Comparison of ENCODE assay signal across 8 mouse cellular contexts in genomic region chr3:34664636-34665531, GRCm38 (mm10). TPM values are rescaled to one million over a fixed set of nuclear protein-coding genes. Genes with fewer than 3 reads are reported as not detected.
DNase-seq lines count a peak whose midpoint lies in the region; ATAC-seq and TF ChIP-seq lines count a peak whose summit lies in the region.

No protein-coding gene starts in this region.

- no peak for TF ChIP-seq POLR2A in kidney, adult 2 months (IDR thresholded peaks at IDR 0.05; ENCODE audit: low read depth, low read length)

- ATAC-seq in hindbrain, embryonic 14.5 days (ENCODE audit: low FRiP score), result no peak
- ATAC-seq in midbrain, embryonic 16.5 days, result no peak
- ATAC-seq in CD4-positive, CD25-positive, alpha-beta regulatory T cell, adult 4 months, result no peak

- no peak overlapping the region for H3K27ac ChIP-seq in kidney, adult 2 months (ENCODE audit: insufficient read depth, low read depth, low read length)
- peak overlapping the region; percentile 90 for H3K27ac ChIP-seq in hindbrain, embryonic 14.5 days
- H3K27ac ChIP-seq in midbrain, embryonic 16.5 days (ENCODE audit: low read length), result peak overlapping the region; percentile 91

- 4% methylated on average over 31 of the region's 31 CpGs for WGBS in kidney, adult 2 months
- WGBS in hindbrain, embryonic 14.5 days, result 1% methylated on average over 31 of the region's 31 CpGs
- WGBS in midbrain, embryonic 16.5 days, result 2% methylated on average over 31 of the region's 31 CpGs

- H3K4me3 ChIP-seq in kidney, adult 2 months (ENCODE audit: insufficient read depth, low read depth, low read length), result peak overlapping the region; percentile 12
- peak overlapping the region; percentile 29 for H3K4me3 ChIP-seq in hindbrain, embryonic 14.5 days (replicated peaks; ENCODE audit: low read length)
- peak overlapping the region; percentile 39 for H3K4me3 ChIP-seq in midbrain, embryonic 16.5 days (ENCODE audit: low read depth, low read length)

- TF ChIP-seq CTCF in kidney, adult 2 months (conservative IDR thresholded peaks at IDR 0.05; ENCODE audit: insufficient read depth, insufficient read length, low read depth, low read length), result no peak

- H3K9me3 ChIP-seq in hindbrain, embryonic 14.5 days (ENCODE audit: control insufficient read depth, low read length), result no peaks in the 10 kb centered on the region
- no peaks in the 10 kb centered on the region for H3K9me3 ChIP-seq in midbrain, embryonic 16.5 days (replicated peaks; ENCODE audit: control insufficient read depth, low read length, poor library complexity, severe bottlenecking)

- H3K9ac ChIP-seq in hindbrain, embryonic 14.5 days, result peak overlapping the region; percentile 61
- H3K9ac ChIP-seq in midbrain, embryonic 16.5 days (ENCODE audit: low read depth, low read length), result peak overlapping the region; percentile 65

- no peak for DNase-seq in kidney, adult 2 months
- no peak for DNase-seq in kidney, postnatal 36 days
- peak; percentile 78 for DNase-seq in embryo, embryonic 10 days (ENCODE audit: low spot score)
- DNase-seq in hindbrain, embryonic 14.5 days (ENCODE audit: low spot score), result no peak
- DNase-seq in adrenal gland, postnatal 10 days, result no peak
- DNase-seq in spleen, postnatal 14 days (ENCODE audit: low spot score in 2 of 2), result no peak

- peak overlapping the region; percentile 69 for H3K4me2 ChIP-seq in hindbrain, embryonic 14.5 days (replicated peaks)
- H3K4me2 ChIP-seq in midbrain, embryonic 16.5 days (ENCODE audit: low read length), result peak overlapping the region; percentile 69

- H3K36me3 ChIP-seq in kidney, adult 2 months (ENCODE audit: control insufficient read depth, insufficient read depth, low read length), result no peaks in the 10 kb centered on the region
- H3K36me3 ChIP-seq in hindbrain, embryonic 14.5 days (replicated peaks; ENCODE audit: control insufficient read depth, insufficient read depth), result no peaks in the 10 kb centered on the region
- no peaks in the 10 kb centered on the region for H3K36me3 ChIP-seq in midbrain, embryonic 16.5 days (ENCODE audit: control insufficient read depth, insufficient read depth, low read length)

- H3K4me1 ChIP-seq in kidney, adult 2 months (ENCODE audit: control insufficient read depth, insufficient read depth, low read length), result no peaks in the 10 kb centered on the region
- H3K4me1 ChIP-seq in hindbrain, embryonic 14.5 days (replicated peaks; ENCODE audit: control insufficient read depth, insufficient read depth, low read length), result peaks cover 5% of the 10 kb centered on the region
- peaks cover 25% of the 10 kb centered on the region for H3K4me1 ChIP-seq in midbrain, embryonic 16.5 days (ENCODE audit: control insufficient read depth, insufficient read depth, low read length)

- H3K27me3 ChIP-seq in kidney, adult 2 months (replicated peaks; ENCODE audit: control insufficient read depth, insufficient read depth, low read length), result peaks cover 10% of the 10 kb centered on the region
- peaks cover 56% of the 10 kb centered on the region for H3K27me3 ChIP-seq in hindbrain, embryonic 14.5 days (ENCODE audit: control insufficient read depth, insufficient read depth, low read length)
- H3K27me3 ChIP-seq in midbrain, embryonic 16.5 days (ENCODE audit: control insufficient read depth, insufficient read depth, low read depth, low read length), result peaks cover 23% of the 10 kb centered on the region

RNA-seq across cellular contexts. Expression of gene Sox2, which starts 14.7 kb away (rescaled TPM):
- 0.03 TPM in 1 of 2 replicates, not detected in the other for polyA plus RNA-seq in kidney, adult 2 months (2012; rRNA removed)
- polyA plus RNA-seq in hindbrain, embryonic 14.5 days (2014; fragmentation: Nextera tagmentation; extraction: Ambion mirVana), result 18.0 and 19.8 TPM in 2 replicates
- polyA plus RNA-seq in midbrain, embryonic 16.5 days (2015; fragmentation: Nextera tagmentation; extraction: Ambion mirVana), result 14.3 and 22.2 TPM in 2 replicates
- under 1 TPM; 0.45 TPM for total RNA-seq in adrenal gland, postnatal 10 days (2021)
- not detected for polyA plus RNA-seq in CD4-positive, CD25-positive, alpha-beta regulatory T cell, adult 4 months (2017; shearing (Covaris generic))

Comparison
In these comparisons a context has a peak if more than half of its experiments do, and no peak if none do; other contexts are left out.
1. RNA of gene Sox2, which starts 14.7 kb away (polyA plus RNA-seq): 18.0 to 19.8 TPM in hindbrain, embryonic 14.5 days and 14.3 to 22.2 TPM in midbrain, embryonic 16.5 days; 0.03 TPM in kidney, adult 2 months and not detected in CD4-positive, CD25-positive, alpha-beta regulatory T cell, adult 4 months; every median in the first group is over 10 times any median in the second.
2. Peak in every context shown above with its lines, with median percentiles within 50 percentile points of each other: H3K4me3 ChIP-seq.